ENCODE assay signal across 19 mouse cellular contexts in genomic region chr6:87714091-87714490, GRCm38 (mm10). TPM values are rescaled to one million over a fixed set of nuclear protein-coding genes. Genes with fewer than 3 reads are reported as not detected.
A peak's percentile ranks its signal among the peaks of the same experiment; 100 is the strongest.
DNase-seq lines count a peak whose midpoint lies in the region; TF ChIP-seq lines count a peak whose summit lies in the region.
"Had no signal": no experiment of that assay in that cellular context is flagged by ENCODE, and none has a peak within 500 bp of the region (broad histone marks: within the 10 kb centered on the region; RNA-seq: fewer than 3 reads in every experiment).

No protein-coding gene starts in this region.

- no peaks in the 10 kb centered on the region for H3K9me3 ChIP-seq in CH12.LX (replicated peaks; ENCODE audit: low read length)
- H3K9me3 ChIP-seq: G1E had no signal

- TF ChIP-seq EP300 in CH12.LX (IDR thresholded peaks at IDR 0.05; ENCODE audit: low read length) = peak; percentile 92

- TF ChIP-seq CTCF in CH12.LX (conservative IDR thresholded peaks at IDR 0.05 in 1 of 2, IDR thresholded peaks at IDR 0.05 in 1 of 2; ENCODE audit: low read depth in 2 of 2, low read length in 2 of 2) = no peak

- TF ChIP-seq POLR2A in CH12.LX (IDR thresholded peaks at IDR 0.05; ENCODE audit: low read depth, low read length) = no peak

- no peak overlapping the region for H3K4me2 ChIP-seq in CH12.LX (ENCODE audit: insufficient read depth, low read depth, poor library complexity, severe bottlenecking)

- H3K4me1 ChIP-seq in CH12.LX (ENCODE audit: control insufficient read depth in 1 of 2, insufficient read depth in 2 of 2) = peaks cover 8 to 9% of the 10 kb centered on the region in 2 experiments

- TF ChIP-seq RAD21 in CH12.LX (IDR thresholded peaks at IDR 0.05; ENCODE audit: low read depth, low read length) = no peak

- no peak overlapping the region for H3K9ac ChIP-seq in CH12.LX (ENCODE audit: insufficient read depth, low read depth)

- H3K4me3 ChIP-seq in CH12.LX (replicated peaks in 1 of 3; ENCODE audit: low read depth in 2 of 3, low read length in 2 of 3, poor library complexity in 1 of 3) = no peak overlapping the region

- DNase-seq in A20 (ENCODE audit: low read depth, low spot score) = peak; percentile 6
- DNase-seq in CH12.LX (ENCODE audit: extremely low read depth) = peak; percentile 65
- no peak for DNase-seq in ovary, postnatal 10 days (ENCODE audit: low spot score)
- no peak for DNase-seq in adrenal gland, postnatal 25 days
- DNase-seq: adrenal gland, adult 2 months; adrenal gland, adult 8-10 months; adrenal gland, postnatal 10 days; adrenal gland, postnatal 14 days; adrenal gland, postnatal 36 days; B cell, adult 2 months; cerebellum, adult 11 months; cerebellum, adult 11-12 months; cerebellum, adult 18-20 months; cerebellum, adult 2 months; cerebellum, adult 8-10 months; cerebellum, adult 9-10 months had no signal

- H3K27me3 ChIP-seq in CH12.LX (replicated peaks) = peaks cover 10% of the 10 kb centered on the region
- H3K27me3 ChIP-seq: Patski had no signal

- in situ Hi-C loops in CH12.LX (cut with MboI; ENCODE audit: low pct_ligation_motif_present, low pct_unique_long_range_greater_than_20kb, low sequenced_read_pairs) = no loop called here

- dilution Hi-C loops in CH12.LX (cut with MboI; ENCODE audit: extremely low pct_ligation_motif_present, extremely low pct_unique_long_range_greater_than_20kb, low sequenced_read_pairs) = no loop called here

- H3K79me2 ChIP-seq in CH12.LX (replicated peaks; ENCODE audit: control insufficient read depth, extremely low read depth, insufficient read depth, poor library complexity, severe bottlenecking) = no peaks in the 10 kb centered on the region

- H3K27ac ChIP-seq in CH12.LX (ENCODE audit: insufficient read depth, low read depth) = no peak overlapping the region

- H3K36me3 ChIP-seq in CH12.LX (replicated peaks in 1 of 2; ENCODE audit: control insufficient read depth in 1 of 2, insufficient read depth in 1 of 2, low read length in 1 of 2) = no peaks in the 10 kb centered on the region
- H3K36me3 ChIP-seq: G1E had no signal

TF ChIP-seq in CH12.LX, 34 proteins besides CTCF, POLR2A, EP300 and RAD21:
- TF ChIP-seq IRF4 (IDR thresholded peaks at IDR 0.05; ENCODE audit: low read depth, low read length) = peak; percentile 82
- TF ChIP-seq JUND (conservative IDR thresholded peaks at IDR 0.05; ENCODE audit: low read depth, low read length) = peak; percentile 67; the same call in 1 of the 2 replicates
- TF ChIP-seq JUN (IDR thresholded peaks at IDR 0.05; ENCODE audit: insufficient read depth, low read depth, low read length) = peak; percentile 69; the same call in 1 of the 2 replicates
- TF ChIP-seq RCOR1 (conservative IDR thresholded peaks at IDR 0.05; ENCODE audit: low read depth, low read length) = no peak
- no peak for TF ChIP-seq NELFE (IDR thresholded peaks at IDR 0.05; ENCODE audit: low read depth, low read length)
- TF ChIP-seq ZMIZ1 (IDR thresholded peaks at IDR 0.05; ENCODE audit: low read depth, low read length) = no peak
TF ChIP-seq in CH12.LX: peak in this region for 3.

RNA-seq across cellular contexts. Expression of gene Efcc1, which starts 16.6 kb away (rescaled TPM):
- total RNA-seq in CH12.LX (2012; rRNA removed) (not detected in 2 replicates), CH12.LX (2014; rRNA removed) (not detected in 2 replicates)
- polyA plus RNA-seq in CH12.LX (2012; ENCODE audit: insufficient read length, low read depth) = 0.14 and 0.18 TPM in 2 replicates
- total RNA-seq in adrenal gland, postnatal 25 days (2021) = 0.67 and 0.71 TPM in 2 replicates
- total RNA-seq: ES-E14 had no signal
- polyA plus RNA-seq: G1E had no signal

RNA-seq across cellular contexts. Expression of gene Aplf, which starts 42.1 kb away (rescaled TPM):
- 9.1 and 10.3 TPM in 2 replicates for total RNA-seq in CH12.LX (2012; rRNA removed)
- total RNA-seq in CH12.LX (2014; rRNA removed) = 13.8 and 15.8 TPM in 2 replicates
- 11.1 and 11.9 TPM in 2 replicates for polyA plus RNA-seq in CH12.LX (2012; ENCODE audit: insufficient read length, low read depth)
- 8.0 and 9.8 TPM in 2 replicates for total RNA-seq in adrenal gland, postnatal 25 days (2021)

Comparison
In these comparisons a context has a peak if more than half of its experiments do, and no peak if none do; other contexts are left out.
1. DNase-seq: peak in A20 (single experiment) and CH12.LX (single experiment); none in ovary, postnatal 10 days (single experiment) and adrenal gland, postnatal 25 days (single experiment).